Mouse (Mus musculus): ENCODE measurements at regions not wholly inside any gene's neighbourhood (a gene's known extent, or its start where the extent isn't known, plus 50 kb on each side); places are given as distances from the start of the nearest gene placed in this dataset.

DNA sequence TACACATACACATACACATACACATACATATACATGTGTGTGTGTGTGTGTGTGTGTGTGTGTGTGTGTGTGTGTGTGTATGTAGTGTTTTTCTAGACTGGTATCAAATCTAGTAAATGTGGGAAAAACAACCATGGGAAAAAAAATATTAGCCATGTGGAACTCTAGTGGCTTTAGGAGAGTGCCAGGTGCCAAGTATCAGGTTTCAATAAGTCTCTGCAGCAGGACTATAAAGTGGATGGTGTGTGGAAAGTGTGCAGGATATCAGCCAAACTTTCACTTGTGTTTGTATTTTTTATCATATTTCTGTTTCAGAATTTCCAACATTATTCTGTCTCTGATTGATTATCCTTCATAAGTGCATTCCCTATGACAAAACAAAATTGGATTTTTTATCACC lies 653.3 kb upstream of the Fam98a start:
- Histone ChIP-seq H3K36me3 (ENCODE audit: control insufficient read depth, insufficient read depth, low read length, poor library complexity, severe bottlenecking) (no peaks in the 10 kb centered on the region), H3K27me3 (ENCODE audit: control insufficient read depth, insufficient read depth, low read length, poor library complexity, severe bottlenecking) (no peaks in the 10 kb centered on the region)
- DNase-seq (ENCODE audit: low read depth, low spot score) = no peak

DNA sequence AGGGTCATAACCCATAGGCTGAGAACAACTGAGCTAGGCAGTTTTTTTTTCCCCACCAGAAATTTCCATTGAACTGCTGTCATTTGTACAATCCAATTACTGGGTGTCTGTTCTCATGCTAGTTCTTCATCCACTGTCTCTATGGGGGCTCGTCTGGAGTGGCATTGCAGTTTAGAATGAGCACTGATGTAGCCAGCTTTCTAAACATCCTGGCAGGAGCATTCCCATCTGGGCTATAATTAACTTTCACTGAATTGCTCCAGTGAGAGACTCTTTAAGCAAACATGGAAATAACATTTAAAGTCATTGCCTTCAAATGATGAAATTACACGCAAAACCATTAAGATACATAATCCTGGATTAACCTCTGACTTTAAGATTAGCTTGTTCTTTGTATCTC lies 633.1 kb upstream of the Fam98a start:
- no peaks in the 10 kb centered on the region for H3K27me3 ChIP-seq (ENCODE audit: control insufficient read depth, insufficient read depth, low read length, poor library complexity, severe bottlenecking)
- no peak for DNase-seq (ENCODE audit: low read depth, low spot score)
- H3K36me3 ChIP-seq (ENCODE audit: control insufficient read depth, insufficient read depth, low read length, poor library complexity, severe bottlenecking) = no peaks in the 10 kb centered on the region

- no peak for DNase-seq (ENCODE audit: low read depth, low spot score)
- H3K36me3 ChIP-seq (ENCODE audit: control insufficient read depth, insufficient read depth, low read length, poor library complexity, severe bottlenecking) = no peaks in the 10 kb centered on the region
- no peaks in the 10 kb centered on the region for H3K27me3 ChIP-seq (ENCODE audit: control insufficient read depth, insufficient read depth, low read length, poor library complexity, severe bottlenecking)
Observed at GRCm38 (mm10) chr17:76136660-76137495, 585.1 kb upstream of the Fam98a start.

DNA sequence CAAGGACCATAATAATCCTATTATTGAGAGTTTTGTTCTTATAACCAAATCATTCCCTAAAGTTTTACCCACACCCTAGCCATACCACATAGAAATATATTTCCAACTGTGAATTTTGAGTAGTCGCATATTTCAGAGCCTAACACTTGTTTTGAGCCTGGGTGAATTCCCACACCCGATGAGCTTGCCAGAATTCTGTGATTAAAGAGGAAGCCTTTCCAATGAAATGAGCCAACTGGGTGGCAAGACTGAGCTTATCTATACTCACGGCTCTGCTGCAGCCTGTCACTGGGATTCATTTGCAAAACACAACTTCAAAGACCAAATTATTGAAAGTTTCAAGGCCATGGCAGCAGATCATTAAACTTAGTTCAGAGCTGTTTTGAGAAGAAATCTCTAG lies 582.3 kb upstream of the Fam98a start:
- DNase-seq (ENCODE audit: low read depth, low spot score) = no peak
- Histone ChIP-seq H3K36me3 (ENCODE audit: control insufficient read depth, insufficient read depth, low read length, poor library complexity, severe bottlenecking) (no peaks in the 10 kb centered on the region), H3K27me3 (ENCODE audit: control insufficient read depth, insufficient read depth, low read length, poor library complexity, severe bottlenecking) (no peaks in the 10 kb centered on the region)

- no peak for DNase-seq (ENCODE audit: low read depth, low spot score)
- no peaks in the 10 kb centered on the region for H3K36me3 ChIP-seq (ENCODE audit: control insufficient read depth, insufficient read depth, low read length, poor library complexity, severe bottlenecking)
- H3K27me3 ChIP-seq (ENCODE audit: control insufficient read depth, insufficient read depth, low read length, poor library complexity, severe bottlenecking) = no peaks in the 10 kb centered on the region
Observed at GRCm38 (mm10) chr17:76125260-76125659, 573.5 kb upstream of the Fam98a start.

GRCm38 (mm10) chr17:76111315-76112195 lies 559.8 kb upstream of the Fam98a start:
- no peaks in the 10 kb centered on the region for H3K27me3 ChIP-seq (ENCODE audit: control insufficient read depth, insufficient read depth, low read length, poor library complexity, severe bottlenecking)
- DNase-seq (ENCODE audit: low read depth, low spot score) = no peak
- H3K36me3 ChIP-seq (ENCODE audit: control insufficient read depth, insufficient read depth, low read length, poor library complexity, severe bottlenecking) = no peaks in the 10 kb centered on the region

- Histone ChIP-seq H3K27me3 (ENCODE audit: control insufficient read depth, insufficient read depth, low read length, poor library complexity, severe bottlenecking) (no peaks in the 10 kb centered on the region), H3K36me3 (ENCODE audit: control insufficient read depth, insufficient read depth, low read length, poor library complexity, severe bottlenecking) (no peaks in the 10 kb centered on the region)
- no peak for DNase-seq (ENCODE audit: low read depth, low spot score)
Observed at GRCm38 (mm10) chr17:76110856-76111255, 559.1 kb upstream of the Fam98a start.

GRCm38 (mm10) chr17:76083536-76083935 lies 531.8 kb upstream of the Fam98a start:
- no peak for DNase-seq (ENCODE audit: low read depth, low spot score)
- H3K27me3 ChIP-seq (ENCODE audit: control insufficient read depth, insufficient read depth, low read length, poor library complexity, severe bottlenecking) = no peaks in the 10 kb centered on the region
- H3K36me3 ChIP-seq (ENCODE audit: control insufficient read depth, insufficient read depth, low read length, poor library complexity, severe bottlenecking) = no peaks in the 10 kb centered on the region

DNA sequence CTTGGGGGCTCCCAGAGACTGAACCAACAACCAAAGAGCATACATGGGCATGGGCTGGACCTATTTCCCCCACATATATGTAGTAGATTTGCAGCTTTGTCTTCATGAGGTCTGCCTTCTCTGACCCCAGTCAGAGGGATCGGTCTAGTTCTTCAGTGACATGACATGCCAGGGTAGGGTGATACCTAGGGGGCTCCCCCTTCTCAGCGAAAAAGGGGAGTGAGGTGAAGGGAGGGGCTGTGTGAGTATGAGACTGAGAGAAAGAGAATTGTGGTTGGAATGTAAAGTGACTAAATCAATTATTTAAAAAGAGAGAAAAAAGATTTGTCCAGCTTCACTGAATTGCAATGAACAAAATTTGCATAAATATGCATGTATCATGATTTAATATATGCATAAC lies 530.0 kb upstream of the Fam98a start:
- DNase-seq (ENCODE audit: low read depth, low spot score) = no peak
- Histone ChIP-seq H3K36me3 (ENCODE audit: control insufficient read depth, insufficient read depth, low read length, poor library complexity, severe bottlenecking) (no peaks in the 10 kb centered on the region), H3K27me3 (ENCODE audit: control insufficient read depth, insufficient read depth, low read length, poor library complexity, severe bottlenecking) (no peaks in the 10 kb centered on the region)

- H3K27me3 ChIP-seq (ENCODE audit: control insufficient read depth, insufficient read depth, low read length, poor library complexity, severe bottlenecking) = no peaks in the 10 kb centered on the region
- no peak for DNase-seq (ENCODE audit: low read depth, low spot score)
- no peaks in the 10 kb centered on the region for H3K36me3 ChIP-seq (ENCODE audit: control insufficient read depth, insufficient read depth, low read length, poor library complexity, severe bottlenecking)
Observed at GRCm38 (mm10) chr17:76046438-76046837, 494.7 kb upstream of the Fam98a start.

GRCm38 (mm10) chr17:76032710-76033109 lies 481.0 kb upstream of the Fam98a start:
- Histone ChIP-seq H3K27me3 (ENCODE audit: control insufficient read depth, insufficient read depth, low read length, poor library complexity, severe bottlenecking) (no peaks in the 10 kb centered on the region), H3K36me3 (ENCODE audit: control insufficient read depth, insufficient read depth, low read length, poor library complexity, severe bottlenecking) (no peaks in the 10 kb centered on the region)
- DNase-seq (ENCODE audit: low read depth, low spot score) = no peak

- DNase-seq (ENCODE audit: low read depth, low spot score) = no peak
- no peaks in the 10 kb centered on the region for H3K36me3 ChIP-seq (ENCODE audit: control insufficient read depth, insufficient read depth, low read length, poor library complexity, severe bottlenecking)
Observed at GRCm38 (mm10) chr17:76008011-76008410, 456.3 kb upstream of the Fam98a start.

GRCm38 (mm10) chr17:76002836-76003235 lies 451.1 kb upstream of the Fam98a start:
- Histone ChIP-seq H3K27me3 (ENCODE audit: control insufficient read depth, insufficient read depth, low read length, poor library complexity, severe bottlenecking) (no peaks in the 10 kb centered on the region), H3K36me3 (ENCODE audit: control insufficient read depth, insufficient read depth, low read length, poor library complexity, severe bottlenecking) (no peaks in the 10 kb centered on the region)
- no peak for DNase-seq (ENCODE audit: low read depth, low spot score)

More at GRCm38 (mm10) chr17:76008011-76008410, 456.3 kb upstream of the Fam98a start:
- no peaks in the 10 kb centered on the region for H3K27me3 ChIP-seq (ENCODE audit: control insufficient read depth, insufficient read depth, low read length, poor library complexity, severe bottlenecking)

- DNase-seq (ENCODE audit: low read depth, low spot score) = no peak
- Histone ChIP-seq H3K27me3 (ENCODE audit: control insufficient read depth, insufficient read depth, low read length, poor library complexity, severe bottlenecking) (no peaks in the 10 kb centered on the region), H3K36me3 (ENCODE audit: control insufficient read depth, insufficient read depth, low read length, poor library complexity, severe bottlenecking) (no peaks in the 10 kb centered on the region; the same call in 1 of the 2 replicates)
Observed at GRCm38 (mm10) chr17:75961371-75961770, 409.6 kb upstream of the Fam98a start.
